Mouse (Mus musculus) intestine, embryonic 14.5 days (tissue): ENCODE results near the gene Prelp. TPM values are rescaled to one million over a fixed set of nuclear protein-coding genes. Genes with fewer than 3 reads are reported as not detected.

ENCODE experiments used
- ATAC-seq: fragments of 200-750 bp; cut with Nextera tagmentation; replicated peaks from 2 replicates; pipeline ENCODE4 v1.8.0; 2017; ENCODE audit warnings: low read depth, moderate number of reproducible peaks, moderate TSS enrichment, moderate library complexity; ENCODE audit not compliant: low FRiP score, low TSS enrichment
- DNase-seq: peaks from one replicate; pipeline ENCODE4 v3.0.0-alpha.2; 2018; ENCODE audit warnings: low spot score
- H3K27ac ChIP-seq: fragments of 300-500 bp; sonication (generic); 2 replicates; pipeline ENCODE4 v1.5.1; 2014; ENCODE audit warnings: low read depth, mild to moderate bottlenecking, control low read depth
- H3K27me3 ChIP-seq: fragments of 300-500 bp; sonication (generic); replicated peaks from 2 replicates; pipeline ENCODE4 v1.6.1; 2014; ENCODE audit warnings: low read length, control low read depth; ENCODE audit not compliant: control insufficient read depth, insufficient read depth
- H3K36me3 ChIP-seq: fragments of 300-500 bp; sonication (generic); 2 replicates; pipeline ENCODE4 v1.6.1; 2014; ENCODE audit warnings: low read length, control low read depth; ENCODE audit not compliant: control insufficient read depth, insufficient read depth
- H3K4me1 ChIP-seq: fragments of 300-500 bp; sonication (generic); replicated peaks from 2 replicates; pipeline ENCODE4 v1.6.1; 2014; ENCODE audit warnings: low read length, control low read depth, mixed read lengths; ENCODE audit not compliant: control insufficient read depth, insufficient read depth
- H3K4me2 ChIP-seq: fragments of 300-500 bp; sonication (generic); 2 replicates; pipeline ENCODE4 v1.6.1; 2014; ENCODE audit warnings: low read length
- H3K4me3 ChIP-seq: fragments of 300-500 bp; sonication (generic); 2 replicates; pipeline ENCODE4 v1.5.1; 2014; ENCODE audit warnings: low read depth, low read length, control low read depth, mixed read lengths
- H3K9ac ChIP-seq: fragments of 300-500 bp; sonication (generic); 2 replicates; pipeline ENCODE4 v1.6.1; 2014; ENCODE audit warnings: mild to moderate bottlenecking, low read length
- H3K9me3 ChIP-seq: fragments of 300-500 bp; sonication (generic); 2 replicates; pipeline ENCODE4 v1.6.1; 2016; ENCODE audit warnings: low read length, control low read depth; ENCODE audit not compliant: control insufficient read depth
- WGBS: fragments of 180-500 bp; shearing (Covaris S2); extraction: QIAGEN DNeasy Blood & Tissue Kit; methylation state at CpG from one replicate; pipeline ENCODE4 v1.1.7; 2014; 5-methylcytosine and 5-hydroxymethylcytosine counted together
- polyA plus RNA-seq: library from polyadenylated mRNA; unstranded; fragments of >200 nt; fragmentation: Nextera tagmentation; extraction: Ambion mirVana; gene quantifications from 2 replicates; pipeline ENCODE4 v1.2.1, GENCODE M21; 2014

Prelp gene
- polyA plus RNA-seq, 1 experiment from 2014 or later = 1.9 TPM

DNA sequence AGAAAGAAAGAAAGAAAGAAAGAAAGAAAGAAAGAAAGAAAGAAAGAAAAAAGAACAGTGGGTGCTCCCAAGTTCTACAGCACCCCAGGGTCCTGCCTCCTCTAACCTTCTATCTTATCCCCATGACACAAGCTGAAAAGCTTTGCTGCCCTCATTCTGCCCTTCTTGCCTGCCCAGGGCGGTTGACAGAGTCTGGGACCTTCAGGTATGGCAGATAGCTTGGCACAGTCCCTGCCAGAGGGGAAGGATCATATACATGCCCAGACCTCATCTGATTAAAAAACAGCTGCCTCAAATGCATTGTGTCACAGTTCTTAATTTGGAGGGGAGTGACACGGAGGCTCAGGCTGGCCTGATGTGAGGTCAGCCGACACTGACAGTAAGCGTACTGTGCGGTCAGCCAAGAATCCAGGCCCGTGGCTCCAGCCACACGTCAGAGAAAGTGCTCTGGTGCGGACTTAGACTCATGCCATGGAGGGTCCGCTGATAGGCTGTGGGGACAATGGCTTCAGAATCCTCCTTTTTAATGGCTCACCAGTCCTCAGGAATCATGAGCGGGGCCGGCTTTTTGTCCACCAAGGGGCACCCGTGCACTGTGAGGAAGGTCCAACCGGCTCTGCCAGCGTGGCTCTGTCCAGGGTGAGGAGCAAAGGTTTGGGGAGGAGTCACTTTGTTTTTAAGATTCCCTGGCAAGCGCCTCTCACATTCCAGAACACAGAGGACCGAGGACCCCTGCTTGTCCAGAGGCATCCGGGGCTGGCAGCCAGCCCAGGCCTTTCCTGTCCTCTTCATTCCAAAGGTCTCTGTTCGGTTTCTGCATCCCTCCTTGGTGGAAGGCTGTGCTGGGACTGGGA lies 40.3 kb upstream of the Prelp start:
- 23% methylated on average over 18 of the region's 18 CpGs for WGBS

DNA sequence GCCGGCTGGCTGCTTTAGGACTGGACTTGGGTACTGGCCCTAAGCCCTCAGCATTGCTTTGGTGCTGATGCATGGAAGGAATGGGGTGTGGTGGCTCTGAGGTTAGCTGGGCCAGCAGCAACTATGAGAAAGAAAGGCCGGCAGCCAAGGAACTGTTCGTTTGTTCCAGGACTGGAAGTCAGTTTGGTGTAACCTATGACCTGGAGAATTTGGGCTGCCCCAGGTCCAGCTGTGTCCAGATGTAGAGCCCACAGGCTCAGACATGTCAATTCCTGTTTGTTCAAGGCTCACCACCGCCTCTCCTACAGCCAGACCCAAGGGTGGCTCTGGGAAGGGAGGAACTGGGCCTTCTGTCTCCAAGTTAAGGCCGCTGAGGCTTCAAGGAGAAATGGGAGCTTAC lies 38.3 kb upstream of the Prelp start:
- no peak for ATAC-seq
- 67% methylated on average over 5 of the region's 5 CpGs for WGBS
- H3K9me3 ChIP-seq = no peaks in the 10 kb centered on the region
- no peaks in the 10 kb centered on the region for H3K36me3 ChIP-seq
- H3K27ac ChIP-seq = no peak overlapping the region
- H3K4me1 ChIP-seq = peaks cover 12% of the 10 kb centered on the region
- no peak overlapping the region for H3K9ac ChIP-seq
- DNase-seq = no peak
- H3K27me3 ChIP-seq = no peaks in the 10 kb centered on the region
- H3K4me3 ChIP-seq = no peak overlapping the region
- H3K4me2 ChIP-seq = no peak overlapping the region

More for the DNA sequence above, 40.3 kb upstream of the Prelp start:
- H3K4me1 ChIP-seq = peaks cover 31% of the 10 kb centered on the region
- no peaks in the 10 kb centered on the region for H3K27me3 ChIP-seq
- ATAC-seq = peak; percentile 89
- no peak overlapping the region for H3K4me3 ChIP-seq
- H3K9ac ChIP-seq = no peak overlapping the region
- H3K36me3 ChIP-seq = no peaks in the 10 kb centered on the region
- peak; percentile 84 for DNase-seq
- peak overlapping the region; percentile 13; the same call in 1 of the 2 replicates for H3K4me2 ChIP-seq
- H3K9me3 ChIP-seq = no peaks in the 10 kb centered on the region
- H3K27ac ChIP-seq = peak overlapping the region; percentile 55

DNA sequence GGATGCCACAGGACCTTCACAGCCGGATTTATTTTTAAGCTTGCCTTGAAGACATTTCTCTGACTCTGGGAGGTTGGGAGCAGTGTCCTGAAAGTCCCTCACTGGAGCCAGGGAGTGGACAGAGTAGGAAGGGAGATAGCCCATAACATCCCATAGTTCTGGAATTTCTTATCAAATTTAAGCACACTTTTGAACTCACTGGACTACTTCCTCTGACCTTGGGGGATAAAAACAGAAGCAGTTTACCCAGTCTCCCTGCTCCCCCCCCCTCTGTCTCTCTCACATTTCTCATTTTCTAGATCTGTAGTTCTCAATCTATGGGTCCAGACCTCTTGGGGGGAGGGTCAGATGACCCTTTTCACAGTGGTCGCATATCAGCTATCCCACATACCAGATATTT lies 32.8 kb upstream of the Prelp start:
- Histone ChIP-seq H3K4me1 (peaks cover 6% of the 10 kb centered on the region; the same call in 1 of the 2 replicates), H3K9me3 (no peaks in the 10 kb centered on the region), H3K9ac (no peak overlapping the region), H3K36me3 (no peaks in the 10 kb centered on the region), H3K27ac (no peak overlapping the region), H3K27me3 (no peaks in the 10 kb centered on the region), H3K4me3 (no peak overlapping the region), H3K4me2 (no peak overlapping the region)
- 51% methylated on average over 2 of the region's 2 CpGs for WGBS
- no peak for DNase-seq
- ATAC-seq = no peak

DNA sequence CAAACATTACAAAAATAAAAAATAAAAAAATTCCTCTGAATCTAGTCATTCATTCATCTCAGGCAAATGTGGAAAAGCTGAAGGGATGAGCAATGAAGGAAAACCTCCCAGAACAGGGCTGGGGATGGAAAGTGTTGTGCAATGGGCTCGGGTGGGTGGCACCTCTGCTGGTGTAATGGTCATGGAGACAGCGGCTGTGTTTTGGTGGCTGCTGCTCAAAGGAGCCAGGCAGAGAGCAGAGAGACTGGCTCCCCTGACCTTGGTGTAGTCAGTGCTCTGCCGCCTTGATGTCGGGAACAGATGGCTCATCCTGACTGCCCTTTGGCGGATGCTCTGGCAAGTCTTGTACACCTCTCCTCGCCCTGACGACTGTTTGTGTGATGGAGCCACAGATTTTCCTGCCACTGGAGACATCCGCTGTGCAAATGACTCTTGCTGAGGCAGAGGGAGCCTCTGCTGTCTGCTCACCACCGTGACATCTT lies 32.1 kb upstream of the Prelp start:
- Histone ChIP-seq H3K4me2 (no peak overlapping the region), H3K9ac (no peak overlapping the region), H3K4me1 (peaks cover 6% of the 10 kb centered on the region; the same call in 1 of the 2 replicates), H3K9me3 (no peaks in the 10 kb centered on the region), H3K27me3 (no peaks in the 10 kb centered on the region), H3K4me3 (no peak overlapping the region), H3K27ac (no peak overlapping the region), H3K36me3 (no peaks in the 10 kb centered on the region)
- no peak for ATAC-seq
- WGBS = 40% methylated on average over 9 of the region's 9 CpGs
- no peak for DNase-seq

DNA sequence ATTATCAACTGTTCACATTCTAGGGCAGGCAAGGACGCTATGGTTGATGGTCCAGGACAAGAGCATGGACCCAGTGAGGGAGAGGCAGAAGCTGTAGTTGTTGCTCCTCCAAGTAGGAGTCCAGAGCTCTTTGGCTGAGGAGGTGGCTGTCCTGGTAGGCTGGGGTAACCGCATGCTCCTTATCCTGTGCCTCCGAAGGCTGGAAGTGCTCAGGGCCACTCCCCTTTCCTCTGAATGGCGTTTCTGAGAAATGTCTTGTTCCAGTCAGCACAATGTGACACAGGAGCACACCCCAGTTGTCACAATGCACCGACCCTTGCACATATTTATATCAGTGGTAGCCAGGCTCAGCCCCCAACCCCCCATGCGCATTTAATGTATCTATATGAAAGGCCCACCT lies 30.4 kb upstream of the Prelp start:
- no peak overlapping the region for H3K4me2 ChIP-seq
- H3K9me3 ChIP-seq = no peaks in the 10 kb centered on the region
- peaks cover 6% of the 10 kb centered on the region; the same call in 1 of the 2 replicates for H3K4me1 ChIP-seq
- no peak overlapping the region for H3K9ac ChIP-seq
- no peak for ATAC-seq
- no peak for DNase-seq
- 63% methylated on average over 6 of the region's 6 CpGs for WGBS
- H3K36me3 ChIP-seq = no peaks in the 10 kb centered on the region
- no peak overlapping the region for H3K4me3 ChIP-seq
- H3K27ac ChIP-seq = no peak overlapping the region
- no peaks in the 10 kb centered on the region for H3K27me3 ChIP-seq

DNA sequence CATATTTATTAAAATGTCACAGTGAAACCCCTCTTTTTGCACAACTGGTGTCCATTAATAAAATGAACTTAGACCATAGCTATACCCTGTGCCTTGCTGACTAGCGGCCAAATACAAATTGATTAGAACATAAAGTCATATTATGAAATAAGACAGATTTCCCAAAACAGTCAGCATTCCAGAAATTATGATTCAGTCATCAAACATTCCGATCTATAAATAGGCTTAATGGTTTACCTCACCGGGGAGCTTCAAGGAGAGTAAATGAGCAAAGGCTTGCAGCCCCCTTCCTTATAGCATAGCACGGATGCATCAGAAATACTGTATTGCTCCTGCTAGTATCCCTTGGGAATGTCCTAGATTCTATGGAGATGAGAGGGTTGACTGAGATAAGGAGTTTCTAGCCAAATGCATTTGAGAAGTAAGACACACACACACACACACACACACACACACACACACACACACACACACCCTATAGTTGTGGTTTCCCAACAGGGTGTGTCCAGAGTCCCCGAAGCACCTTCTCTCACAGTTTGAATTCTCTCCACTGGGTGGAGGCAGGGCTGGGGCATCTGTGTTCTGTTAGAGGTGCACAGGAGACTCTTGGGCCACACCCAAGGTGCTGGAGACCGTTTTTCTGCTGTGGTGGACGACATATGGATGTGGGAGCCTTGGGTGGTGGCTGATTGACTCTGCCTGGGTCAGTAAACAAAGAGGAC lies 29.0 kb upstream of the Prelp start:
- Histone ChIP-seq H3K36me3 (no peaks in the 10 kb centered on the region), H3K4me2 (no peak overlapping the region), H3K4me1 (peaks cover 6% of the 10 kb centered on the region; the same call in 1 of the 2 replicates), H3K27me3 (no peaks in the 10 kb centered on the region), H3K27ac (no peak overlapping the region), H3K9me3 (no peaks in the 10 kb centered on the region), H3K9ac (no peak overlapping the region), H3K4me3 (no peak overlapping the region)
- WGBS = 49% methylated on average over 7 of the region's 7 CpGs
- DNase-seq (no peak), ATAC-seq (no peak)

DNA sequence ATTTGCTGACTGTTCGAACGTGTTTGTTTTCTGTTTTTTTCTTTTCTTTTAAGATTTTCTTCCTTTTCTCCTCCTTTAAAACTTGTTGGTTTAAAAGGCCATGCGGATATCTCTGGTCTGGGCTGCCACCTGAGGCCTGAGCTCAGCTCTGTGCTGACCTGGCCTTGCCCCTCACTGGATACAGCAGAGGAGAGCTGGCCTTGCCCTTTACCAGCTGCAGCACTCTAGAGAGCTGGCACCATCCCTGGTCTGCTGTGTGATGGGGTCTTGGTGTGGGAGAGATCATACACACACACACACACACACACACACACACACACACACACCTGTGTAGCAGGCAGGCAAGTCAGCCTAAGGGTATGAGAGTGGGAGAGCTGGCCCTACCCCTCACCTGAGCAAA lies 23.9 kb upstream of the Prelp start:
- Histone ChIP-seq H3K9ac (no peak overlapping the region), H3K36me3 (no peaks in the 10 kb centered on the region), H3K27me3 (no peaks in the 10 kb centered on the region), H3K9me3 (0 out of 2 replicates have a peak, but pooled peaks cover 3% of the 10 kb centered on the region), H3K4me1 (peaks cover 10% of the 10 kb centered on the region; the same call in 1 of the 2 replicates), H3K4me2 (no peak overlapping the region), H3K27ac (no peak overlapping the region), H3K4me3 (no peak overlapping the region)
- 92% methylated on average over 3 of the region's 3 CpGs for WGBS
- ATAC-seq = no peak
- DNase-seq = no peak

DNA sequence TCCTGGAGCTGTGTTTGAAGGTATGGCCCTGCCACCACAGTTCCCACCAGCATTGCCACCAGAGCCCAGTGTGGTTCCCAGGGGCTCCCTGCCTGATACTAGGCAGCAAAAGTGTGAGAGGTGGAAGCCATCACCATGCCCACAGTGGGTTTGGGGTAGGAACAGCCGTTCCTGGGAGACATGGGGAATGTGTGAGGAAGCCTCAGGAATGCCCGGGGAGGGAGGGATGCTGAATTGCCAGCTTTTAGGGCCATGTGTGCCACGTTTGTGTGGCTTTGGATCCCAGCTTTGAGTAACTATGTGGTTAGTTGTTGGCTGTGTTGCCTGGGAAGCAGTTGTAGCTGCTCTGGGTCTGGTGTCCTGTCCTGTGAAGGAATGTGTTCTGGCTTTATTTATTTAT lies 20.7 kb upstream of the Prelp start:
- DNase-seq (no peak), ATAC-seq (no peak)
- H3K4me1 ChIP-seq = peaks cover 9% of the 10 kb centered on the region; the same call in 1 of the 2 replicates
- no peak overlapping the region for H3K4me2 ChIP-seq
- no peak overlapping the region for H3K9ac ChIP-seq
- no peaks in the 10 kb centered on the region for H3K36me3 ChIP-seq
- H3K4me3 ChIP-seq = no peak overlapping the region
- no peak overlapping the region for H3K27ac ChIP-seq
- 0 out of 2 replicates have a peak, but pooled peaks cover 3% of the 10 kb centered on the region for H3K9me3 ChIP-seq
- no peaks in the 10 kb centered on the region for H3K27me3 ChIP-seq
- 84% methylated on average over 3 of the region's 3 CpGs for WGBS
